Mouse (Mus musculus) inflammation-experienced regulatory T-cells, adult 6 months (primary cell): ENCODE measurements around the gene Sag. TPM values are rescaled to one million over a fixed set of nuclear protein-coding genes. Genes with fewer than 3 reads are reported as not detected.

Experiments used
- polyA plus RNA-seq, 3 experiments: library from polyadenylated mRNA; unstranded; fragments of 100-300 nt; shearing (Covaris generic); gene quantifications; one replicate each; pipeline ENCODE4 v1.2.1; 2017

The Sag gene
- polyA plus RNA-seq, 3 experiments from 2014 or later = 1.7 to 5.3 (median 4.2) TPM

Other genes starting within 250 kb of the Sag start
- gene Ngef, start 229.8 kb upstream of the Sag start, polyA plus RNA-seq = not detected
- 100 to 1,000 TPM; 124 to 158 (median 135) TPM for gene Inpp5d, start 183.4 kb upstream of the Sag start, polyA plus RNA-seq
- 10 to 100 TPM; 12.6 to 23.9 (median 21.1) TPM for gene Atg16l1, start 47.8 kb upstream of the Sag start, polyA plus RNA-seq
- 10 to 100 TPM; 19.3 to 35.5 (median 34.2) TPM for gene Dgkd, start 49.6 kb downstream of the Sag start, polyA plus RNA-seq
- 10 to 100 TPM; 13.6 to 26.7 (median 21.5) TPM for gene Usp40, start 204.9 kb downstream of the Sag start, polyA plus RNA-seq